Mouse (Mus musculus) heart, adult 11 months (tissue): ENCODE measurements around the gene Med12l.
A peak's percentile ranks its signal among the peaks of the same experiment; 100 is the strongest.

Experiments used
- DNase-seq: peaks from one replicate; pipeline ENCODE4 v3.0.0; 2022

Med12l gene

DNA sequence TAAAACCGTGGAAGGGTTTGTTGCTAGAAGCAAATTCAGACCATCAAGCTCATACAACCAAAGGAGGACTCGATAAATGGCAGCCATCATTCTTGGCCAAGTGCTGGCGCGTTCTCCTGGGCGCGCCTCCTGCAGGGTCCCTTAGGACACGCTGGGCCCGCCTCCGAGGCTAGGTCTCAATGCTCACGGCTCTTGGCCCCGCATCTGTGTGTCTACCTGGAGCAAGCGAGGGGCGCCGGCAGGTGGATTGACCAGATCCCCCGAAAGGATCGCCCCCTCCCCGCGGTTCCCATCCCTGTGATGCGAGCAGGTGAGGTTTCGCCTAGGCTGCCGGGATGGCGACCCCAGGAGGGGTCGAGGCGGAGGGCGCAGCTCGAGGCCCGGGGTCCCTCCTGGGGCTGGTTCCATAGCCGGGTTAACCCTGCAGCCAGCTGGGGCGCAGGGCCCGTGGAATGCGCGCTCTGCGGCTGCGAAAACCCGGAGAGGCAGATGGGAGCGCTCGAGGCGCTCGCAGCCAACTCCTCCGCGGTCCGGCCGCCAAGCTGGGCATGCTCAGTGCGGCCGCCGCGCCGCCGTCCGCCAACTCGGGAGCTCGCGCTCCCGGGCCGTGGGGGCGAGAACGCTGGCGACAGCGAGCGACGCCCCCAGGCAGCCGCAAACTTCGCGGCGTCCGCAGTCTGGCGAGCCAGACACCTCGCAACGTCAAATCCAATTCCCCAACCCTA lies at the start of gene Med12l:
TSS of gene Med12l (plus strand) at position 555 of the 725 bp plus-strand sequence.
- peak; percentile 94 for DNase-seq

- DNase-seq = no peak
Observed at GRCm38 (mm10) chr3:58961166-58961565, 44.5 kb upstream of the Med12l start.

DNA sequence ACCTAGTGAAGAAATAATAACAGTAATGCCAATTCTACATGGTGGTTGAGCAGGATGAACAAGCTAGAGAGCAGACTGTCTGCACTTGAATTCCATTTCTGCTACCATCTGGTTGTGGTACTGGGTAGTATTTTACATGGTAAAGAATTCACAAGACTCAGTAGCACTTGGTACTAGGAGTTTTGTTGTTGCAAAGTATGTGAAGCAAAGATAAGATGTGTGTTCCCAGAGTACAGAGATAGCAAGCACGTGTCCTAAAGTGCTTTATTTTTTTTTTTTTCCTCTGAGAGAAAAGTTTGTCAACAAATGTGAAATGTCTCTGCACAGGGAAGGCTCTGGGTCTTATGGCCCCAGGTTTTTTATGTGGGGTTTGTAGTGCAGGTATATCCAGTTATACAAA lies 28.2 kb upstream of the Med12l start:
- no peak for DNase-seq

DNA sequence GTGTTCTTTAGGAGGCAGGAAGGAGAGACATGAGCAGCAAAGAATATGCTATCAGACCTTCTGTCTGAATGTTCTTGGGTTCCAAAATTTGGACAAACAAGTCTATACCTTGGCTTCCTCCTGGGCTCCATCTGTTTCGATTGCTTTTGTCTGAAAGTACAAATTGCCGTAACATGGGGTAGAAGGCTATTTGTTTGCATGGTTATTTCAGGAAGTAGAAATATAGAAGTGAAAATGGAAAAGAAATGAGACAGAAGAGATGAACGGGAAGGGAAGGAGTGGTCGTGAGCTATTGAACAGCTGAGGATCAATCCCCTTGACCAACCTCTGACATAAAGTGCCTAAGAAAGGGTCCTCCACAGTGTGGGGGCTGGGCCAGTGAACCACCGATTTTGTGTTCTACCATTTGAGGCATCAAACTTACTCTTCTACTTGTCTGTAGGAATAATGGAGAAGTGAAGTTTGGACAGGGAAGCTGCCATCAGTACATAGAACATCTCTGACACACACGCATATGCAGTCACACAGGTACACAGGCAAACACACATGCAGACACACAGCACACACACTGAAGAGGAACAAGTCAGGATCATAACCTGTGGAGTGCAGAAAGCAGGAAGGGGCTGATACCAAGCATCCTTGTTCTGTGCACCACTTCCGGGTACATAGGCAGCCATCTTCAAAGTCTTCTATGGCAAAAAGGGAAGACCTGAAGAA lies 27.6 kb upstream of the Med12l start:
- no peak for DNase-seq

- DNase-seq = no peak
Observed at GRCm38 (mm10) chr3:58980579-58980978, 25.0 kb upstream of the Med12l start.

DNA sequence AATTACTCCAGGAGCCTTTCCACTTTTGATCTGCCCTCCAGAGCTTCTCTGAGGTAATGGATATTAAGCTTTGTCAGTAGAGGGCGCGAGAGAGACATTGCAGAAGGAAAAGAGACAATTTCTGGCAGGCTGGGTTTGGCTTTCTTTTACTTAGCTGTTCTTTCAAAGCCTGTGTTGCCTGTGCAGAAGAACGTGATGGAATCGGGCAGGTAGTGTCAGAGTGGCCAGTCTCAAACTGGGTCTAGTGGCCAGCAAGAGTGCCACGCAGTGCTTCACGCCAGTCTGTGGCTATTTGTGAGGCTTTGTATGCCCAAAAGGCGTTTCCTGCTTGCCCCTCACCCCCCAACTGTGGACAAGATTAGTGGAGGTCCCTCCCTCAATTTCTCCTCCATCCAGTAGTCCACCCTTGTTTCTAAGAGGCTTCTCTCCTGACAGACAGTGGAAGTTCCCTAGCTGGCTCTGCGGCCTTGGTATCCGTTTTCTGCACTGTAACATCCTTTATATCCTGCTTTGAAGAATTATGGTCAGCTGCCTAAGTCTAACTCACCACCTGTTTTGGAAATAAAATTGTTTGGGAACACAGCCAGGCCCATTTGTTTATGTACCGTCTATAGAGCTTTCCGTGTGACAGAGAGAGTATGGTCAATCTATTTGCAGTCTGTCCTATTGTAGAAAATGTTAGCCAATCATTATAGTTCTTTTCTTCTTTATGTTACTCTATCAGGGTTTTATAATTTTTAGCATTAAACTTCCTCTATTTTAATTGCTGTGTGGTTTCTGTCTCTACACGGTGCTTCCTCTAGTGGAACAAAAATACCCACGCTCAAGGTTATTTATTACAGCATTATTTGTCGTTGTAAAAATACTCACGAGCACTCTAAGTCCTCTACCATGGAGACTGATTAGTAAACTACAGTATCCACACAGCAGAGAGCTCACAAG lies 22.5 kb upstream of the Med12l start:
- peak; percentile 82 for DNase-seq

DNA sequence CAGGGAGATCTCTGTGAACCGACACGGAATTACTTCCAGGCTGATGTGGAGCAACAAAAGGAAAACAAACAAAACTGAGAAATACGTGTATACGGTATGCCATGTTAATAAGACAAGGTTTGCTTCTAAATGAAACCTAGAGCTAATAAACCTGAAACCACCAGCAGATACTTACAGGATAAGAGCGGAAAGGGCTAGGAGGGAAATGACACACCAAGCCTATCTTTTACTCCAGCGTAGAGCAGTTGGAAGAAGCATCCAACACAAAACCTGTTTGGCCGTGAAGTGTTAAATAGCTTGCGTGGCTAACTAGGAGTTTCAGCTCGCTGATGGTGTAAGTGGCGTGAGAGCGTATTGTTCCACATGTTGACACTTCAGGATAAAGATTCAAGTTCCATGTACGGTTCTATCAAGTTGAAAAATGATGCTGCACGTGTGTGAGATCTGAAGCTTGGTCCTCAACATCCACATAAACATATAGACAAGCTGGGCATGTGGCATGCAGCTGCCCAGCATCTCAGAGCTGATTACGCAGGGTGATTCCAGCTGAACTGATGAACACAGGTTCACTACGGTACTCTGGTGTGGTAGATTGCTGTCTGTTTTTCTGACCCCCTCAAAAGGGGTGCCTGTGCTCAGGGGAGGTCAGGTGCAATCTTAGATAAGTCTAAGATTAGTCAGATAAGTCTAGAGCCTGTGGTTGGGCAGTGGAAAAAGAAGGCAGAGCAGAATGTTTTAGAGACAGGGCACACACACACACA lies 21.6 kb upstream of the Med12l start:
- peak; percentile 61 for DNase-seq

DNA sequence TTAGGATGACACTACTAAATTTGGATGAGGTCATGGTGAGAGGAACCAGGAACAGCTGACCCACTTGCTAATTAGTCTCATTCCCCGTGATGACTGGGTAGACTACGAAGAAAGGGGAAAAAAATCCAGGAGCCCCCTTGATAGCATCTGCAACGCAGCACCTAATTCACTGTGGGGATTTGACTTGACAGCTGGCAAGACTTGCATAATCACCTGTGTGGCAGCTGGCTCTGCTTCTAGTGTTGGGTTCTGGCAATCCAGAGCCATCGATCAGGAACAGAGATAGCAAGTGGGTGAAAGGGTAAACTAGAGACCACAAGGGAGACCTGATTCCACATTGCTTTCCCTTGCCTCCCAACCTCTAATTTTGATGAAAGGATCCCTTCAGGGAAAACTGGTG lies 19.8 kb upstream of the Med12l start:
- peak; percentile 62 for DNase-seq

GRCm38 (mm10) chr3:58989374-58989773 lies 16.3 kb upstream of the Med12l start:
- DNase-seq = peak; percentile 70

DNA sequence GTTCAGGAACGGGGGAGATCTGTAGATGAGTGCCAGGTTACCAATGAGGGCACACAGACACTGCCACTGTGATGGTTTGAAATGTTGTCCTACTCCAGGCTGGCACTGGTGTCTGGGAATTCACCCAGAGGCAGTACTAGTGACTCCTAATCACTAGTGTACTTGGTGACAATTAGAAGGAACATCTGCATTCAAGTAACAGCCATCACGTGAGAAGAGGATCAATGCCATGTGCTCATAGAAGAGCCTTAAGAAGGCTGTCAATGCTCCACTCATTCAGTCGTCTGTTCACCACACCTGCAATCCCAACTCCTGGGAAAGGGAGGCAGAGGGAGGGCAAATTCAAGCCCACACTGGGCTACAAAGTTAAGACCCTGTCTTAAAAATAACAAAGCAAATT lies 15.1 kb upstream of the Med12l start:
- DNase-seq = peak; percentile 76

DNA sequence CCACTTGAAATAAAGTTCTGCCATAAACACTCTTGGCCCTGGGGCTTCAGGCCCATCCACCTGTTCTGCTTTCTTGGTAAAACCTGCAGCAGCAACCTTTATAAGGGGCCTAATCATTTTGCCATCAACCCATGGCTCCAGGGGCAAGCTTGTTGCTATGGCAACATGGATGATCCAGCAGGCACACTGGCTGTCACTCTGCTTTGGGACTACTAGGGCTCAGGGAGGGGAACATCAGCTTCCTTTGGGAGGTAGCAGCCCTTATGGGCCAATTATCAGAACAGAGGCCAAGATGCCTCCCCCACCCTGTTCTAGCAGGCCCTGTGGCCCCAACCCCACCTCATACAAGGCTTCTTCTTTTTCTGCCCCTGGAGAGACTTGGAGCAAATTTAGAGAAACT lies 13.5 kb upstream of the Med12l start:
- DNase-seq = peak; percentile 64

DNA sequence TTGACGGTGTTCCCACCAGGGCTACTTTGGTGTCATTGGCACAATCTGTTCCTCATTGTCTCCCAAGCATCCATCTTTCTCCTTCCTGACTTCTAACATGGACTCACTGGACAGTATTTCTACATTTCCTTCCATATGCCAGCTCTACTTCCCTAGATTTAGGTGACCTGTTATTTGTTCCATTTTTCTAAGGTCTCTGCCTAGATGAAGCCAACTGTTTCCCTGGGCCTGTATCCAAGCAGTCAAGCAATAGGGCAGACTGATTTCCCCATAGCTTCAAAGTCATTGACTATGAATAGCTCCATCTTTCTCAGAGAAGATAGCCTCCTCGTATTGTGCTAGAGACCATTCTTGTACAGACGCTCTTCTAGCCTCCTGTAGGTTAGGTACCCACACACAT lies 12.0 kb upstream of the Med12l start:
- no peak for DNase-seq

DNA sequence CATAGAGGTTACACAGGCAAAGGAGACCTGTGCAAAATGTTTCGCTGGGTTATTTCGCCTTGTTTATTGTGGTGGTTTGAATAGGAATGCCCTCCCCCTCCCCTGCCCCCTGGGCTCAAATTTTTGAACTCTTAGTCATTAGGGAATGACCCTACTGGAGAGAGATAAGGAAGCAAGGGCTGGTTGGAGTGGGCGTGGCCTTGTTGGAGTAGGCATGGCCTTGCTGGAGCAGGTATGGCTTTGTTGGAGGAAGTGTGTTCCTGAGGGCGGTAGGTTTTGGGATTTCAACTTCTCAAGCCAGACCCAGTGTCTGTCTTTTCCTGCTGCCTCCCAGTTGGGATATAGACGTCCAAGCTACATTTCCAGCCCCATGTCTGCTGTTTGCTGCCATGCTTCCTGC lies 1.9 kb upstream of the Med12l start:
- DNase-seq = peak; percentile 68

DNA sequence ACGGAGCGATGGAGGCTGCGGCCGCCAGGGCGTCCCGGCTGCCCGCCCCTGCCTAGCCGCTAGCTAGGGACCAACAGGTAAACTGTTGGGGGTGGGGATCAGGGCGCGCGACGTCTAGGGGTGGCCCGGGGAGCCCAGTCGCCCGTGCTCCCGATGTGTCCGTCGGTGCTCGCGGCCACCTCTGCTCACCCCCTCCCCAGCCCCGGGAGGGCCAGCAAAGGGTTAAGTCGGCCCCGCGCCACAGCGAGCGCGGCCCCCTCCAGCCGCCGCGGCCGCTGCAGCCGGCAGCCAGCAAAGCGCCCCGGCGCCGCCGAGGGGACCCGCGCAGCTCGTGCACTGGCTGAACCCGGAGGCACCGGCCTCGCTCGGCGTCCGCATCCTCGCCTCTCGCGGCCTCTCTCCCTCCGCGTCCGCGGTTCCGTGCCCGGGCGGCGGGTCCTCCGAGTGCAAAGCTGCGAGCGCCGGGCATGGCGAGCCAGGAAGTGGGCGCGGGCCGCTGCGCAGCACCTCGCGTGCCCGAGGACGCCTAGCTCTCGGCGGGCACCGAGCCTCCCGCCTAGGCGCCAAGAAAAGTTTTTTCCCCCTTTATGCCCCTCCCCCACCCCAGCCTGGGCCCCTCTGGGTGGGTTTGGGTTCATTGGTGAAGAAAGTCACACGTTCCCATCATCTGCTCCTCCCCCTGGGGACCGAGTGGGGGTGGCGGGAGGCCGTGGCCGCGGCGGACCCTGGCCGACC lies 538 bp downstream of the Med12l start:
- peak; percentile 95 for DNase-seq

DNA sequence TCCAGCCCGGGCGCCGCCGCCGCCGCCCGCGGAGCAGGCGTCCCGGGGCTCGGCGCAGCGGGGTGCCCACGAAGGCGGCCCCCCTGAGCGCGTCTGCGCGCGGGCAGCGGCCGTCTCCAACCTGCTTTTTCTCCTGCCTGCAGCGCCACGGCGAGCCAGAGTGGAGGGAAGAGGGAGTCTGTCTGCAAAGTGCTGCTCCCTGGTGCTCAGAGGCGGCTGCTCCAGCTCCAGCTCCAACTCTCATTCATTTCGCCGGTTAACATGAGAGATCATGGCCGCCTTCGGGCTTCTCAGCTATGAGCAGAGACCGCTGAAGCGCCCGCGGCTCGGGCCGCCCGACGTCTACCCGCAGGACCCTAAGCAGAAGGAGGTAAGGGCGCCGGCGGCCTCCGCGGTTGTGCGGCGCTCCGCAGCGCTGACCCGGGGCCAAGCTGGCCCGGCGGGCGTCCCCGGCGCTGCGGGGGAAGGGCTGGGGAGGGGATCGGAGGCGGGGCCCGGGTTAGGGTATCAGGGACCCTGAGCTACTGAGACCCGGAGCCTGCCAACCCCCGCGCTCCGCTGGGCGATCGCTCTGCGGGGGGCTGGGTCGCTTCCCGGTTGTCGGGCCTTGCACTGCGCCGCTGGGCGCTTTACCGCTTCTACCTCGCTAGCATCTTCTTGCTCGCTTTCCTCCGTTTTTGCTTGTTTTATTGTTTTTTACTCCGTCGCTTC lies 1.3 kb downstream of the Med12l start:
- no peak for DNase-seq

DNA sequence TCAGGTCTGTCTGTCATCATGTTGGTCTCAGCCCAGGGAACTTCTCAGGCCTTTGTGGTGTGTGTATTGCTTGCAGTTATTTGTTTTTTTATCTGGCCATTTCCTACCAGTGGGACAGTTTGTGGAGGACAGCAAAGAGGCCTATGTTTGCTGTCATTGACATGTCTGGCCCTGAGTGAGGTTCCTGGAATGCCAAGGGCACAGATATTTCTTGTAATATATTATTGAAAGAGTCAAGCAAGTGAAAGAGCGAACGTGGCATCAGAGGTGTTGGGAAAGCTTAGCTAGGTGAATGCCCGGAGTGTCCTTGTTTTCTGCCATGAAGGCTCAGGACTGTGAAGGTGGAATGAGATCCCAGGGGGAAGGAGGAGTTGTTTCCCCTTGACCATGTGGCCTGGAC lies 4.7 kb downstream of the Med12l start:
- DNase-seq = peak; percentile 58

- DNase-seq = peak; percentile 61
Observed at GRCm38 (mm10) chr3:59015698-59016412, 10.2 kb downstream of the Med12l start.

- DNase-seq = peak; percentile 63
Observed at GRCm38 (mm10) chr3:59016501-59016900, 10.9 kb downstream of the Med12l start.

DNA sequence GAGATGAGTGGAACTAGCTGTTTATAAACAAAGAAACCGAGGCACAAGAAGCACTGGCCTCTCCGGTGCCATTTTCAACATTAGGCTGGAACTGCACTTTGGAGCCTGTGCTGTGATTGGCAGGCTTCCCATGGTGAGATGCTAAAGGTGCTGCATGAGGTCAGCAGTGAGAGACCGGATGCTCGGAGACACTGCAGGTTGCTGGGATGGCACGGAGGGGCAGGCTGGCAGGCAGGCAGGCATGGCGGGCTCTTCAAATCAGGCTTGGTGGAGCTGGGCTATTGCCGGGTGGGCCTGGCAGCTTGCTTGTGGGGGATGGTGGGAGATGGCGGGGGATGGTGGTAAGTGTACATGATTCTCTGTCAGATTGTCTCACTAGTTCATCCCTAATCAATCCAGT lies 15.6 kb downstream of the Med12l start:
- DNase-seq = peak; percentile 81

DNA sequence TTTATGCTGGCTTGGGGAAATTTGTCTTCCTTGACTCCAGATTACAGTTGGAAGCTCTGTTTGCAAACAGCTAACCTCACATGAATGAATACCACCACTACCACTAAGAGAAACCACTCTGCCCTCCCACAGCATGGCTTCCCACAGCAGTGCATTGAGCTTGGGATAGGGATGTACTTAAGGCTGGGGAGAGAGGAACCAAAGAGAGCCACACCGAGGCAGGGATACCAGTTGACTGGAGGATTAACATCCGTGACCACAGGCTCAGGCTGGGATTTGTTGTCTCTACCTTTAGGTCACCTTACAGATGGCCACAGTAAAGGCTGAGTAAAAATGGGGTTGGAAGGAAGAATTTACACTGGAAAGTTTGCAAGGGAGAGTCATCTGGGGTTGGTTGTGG lies 16.6 kb downstream of the Med12l start:
- peak; percentile 74 for DNase-seq

DNA sequence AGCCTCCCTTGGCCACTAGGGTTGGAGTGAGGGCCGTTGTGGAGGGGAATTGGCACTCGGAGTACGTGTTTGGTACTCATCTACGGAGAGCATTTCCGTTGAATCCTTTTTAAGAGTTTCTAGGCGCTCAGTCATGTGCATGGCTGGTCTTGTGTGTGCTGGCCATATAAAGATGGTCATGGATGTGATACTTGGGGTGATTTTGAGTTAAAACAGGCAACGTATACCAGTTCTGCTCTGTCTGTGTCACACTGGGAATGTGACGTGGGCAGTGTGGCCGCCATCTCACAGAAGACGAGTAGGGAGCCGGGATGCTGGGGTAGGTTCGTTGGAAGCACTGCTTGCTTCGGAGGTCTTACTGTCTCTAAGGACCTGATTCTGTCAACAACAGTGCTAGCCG lies 17.3 kb downstream of the Med12l start:
- DNase-seq = peak; percentile 73
